Mouse (Mus musculus) fat pad, adult 2 months (tissue): Measurements from ENCODE around the gene Ccnl2.

Experiments
- DNase-seq: peaks from one replicate; pipeline ENCODE4 v3.0.0-alpha.2; 2011; ENCODE audit warnings: low read depth, low spot score; ENCODE audit errors: extremely low read depth

Gene Ccnl2

DNA sequence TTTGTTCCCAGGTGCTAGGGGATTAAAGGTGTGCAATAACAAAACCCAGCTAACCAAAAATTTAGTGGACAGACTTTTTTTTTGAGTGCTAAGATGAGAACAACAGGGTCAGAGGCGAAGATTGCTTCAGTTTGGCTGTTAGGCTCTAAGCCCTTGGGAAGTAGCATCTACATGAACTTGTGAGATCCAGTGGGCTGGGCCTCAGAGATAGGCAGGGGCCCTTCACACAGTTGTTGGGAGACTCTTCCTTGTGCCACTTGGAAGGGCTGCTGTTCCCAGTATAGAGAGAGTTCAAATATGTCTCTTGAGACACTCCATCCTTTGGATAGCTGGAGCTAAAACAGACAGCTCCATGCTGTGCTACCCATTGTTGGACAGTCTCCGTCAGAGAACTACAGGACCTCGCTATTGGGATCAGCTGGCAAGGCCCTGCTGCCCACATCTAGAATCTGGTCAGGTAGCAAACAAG is 22.2 kb upstream of the Ccnl2 start, which contains the start of gene Ankrd65:
TSS of gene Ankrd65 (plus strand) at position 419 of the 469 bp plus-strand sequence.
- DNase-seq = no peak

DNA sequence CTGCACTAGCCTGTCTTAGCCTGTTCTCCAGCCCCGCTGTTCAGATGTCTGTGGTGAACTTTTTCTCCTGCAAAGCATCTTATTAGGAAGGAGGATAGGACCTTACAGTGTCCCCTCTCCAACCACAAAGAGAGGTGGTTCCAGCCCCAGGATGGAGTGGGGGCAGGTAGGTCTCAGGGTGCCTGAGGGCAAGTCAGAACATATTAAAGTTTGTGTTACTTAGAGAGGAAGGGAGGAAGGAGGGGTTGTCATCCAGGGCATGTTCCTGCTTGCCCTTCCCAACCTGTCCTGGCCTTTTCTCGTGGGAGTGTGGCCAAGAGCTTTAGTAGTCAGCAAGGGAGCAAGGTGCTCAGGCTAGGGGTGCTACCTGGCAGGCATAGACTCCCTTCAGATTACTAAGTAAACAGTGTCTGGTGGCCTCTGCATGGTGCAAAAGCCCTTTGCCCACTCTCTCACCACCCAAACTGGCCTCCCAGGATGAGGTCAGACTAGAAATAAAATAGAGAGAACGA is 21.6 kb upstream of the Ccnl2 start:
- peak; percentile 75 for DNase-seq

DNA sequence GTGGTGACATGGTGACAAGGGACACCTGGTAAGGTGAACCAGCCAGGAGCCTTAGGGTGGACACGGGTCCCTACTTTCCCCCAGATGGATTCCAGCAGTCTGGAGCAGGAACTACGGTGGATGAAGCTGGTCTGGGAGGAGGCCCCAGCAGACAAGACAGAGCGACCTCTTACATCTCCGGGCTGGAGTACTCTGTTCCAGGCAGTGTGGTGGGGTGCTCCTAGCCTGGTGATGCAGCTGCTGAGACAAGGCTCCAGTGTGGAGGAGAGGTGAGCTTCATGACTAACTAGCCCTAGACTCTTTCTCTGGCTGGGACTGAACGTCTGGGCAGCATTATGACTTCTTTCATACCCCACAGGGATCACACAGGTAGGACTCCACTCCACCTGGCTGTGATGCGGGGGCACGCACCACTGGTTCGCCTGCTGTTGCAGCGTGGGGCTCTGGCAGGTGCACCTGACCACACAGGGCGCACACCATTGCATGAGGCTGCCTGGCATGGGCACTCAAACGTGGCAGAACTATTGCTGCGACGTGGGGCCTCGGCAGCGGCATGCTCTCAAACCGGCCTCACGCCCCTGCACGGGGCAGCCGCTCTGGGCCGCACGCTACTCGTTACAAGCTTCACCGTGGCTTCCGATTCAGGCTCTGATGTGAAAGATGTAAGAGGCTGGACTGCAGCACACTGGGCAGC is 20.9 kb upstream of the Ccnl2 start:
- DNase-seq = no peak

DNA sequence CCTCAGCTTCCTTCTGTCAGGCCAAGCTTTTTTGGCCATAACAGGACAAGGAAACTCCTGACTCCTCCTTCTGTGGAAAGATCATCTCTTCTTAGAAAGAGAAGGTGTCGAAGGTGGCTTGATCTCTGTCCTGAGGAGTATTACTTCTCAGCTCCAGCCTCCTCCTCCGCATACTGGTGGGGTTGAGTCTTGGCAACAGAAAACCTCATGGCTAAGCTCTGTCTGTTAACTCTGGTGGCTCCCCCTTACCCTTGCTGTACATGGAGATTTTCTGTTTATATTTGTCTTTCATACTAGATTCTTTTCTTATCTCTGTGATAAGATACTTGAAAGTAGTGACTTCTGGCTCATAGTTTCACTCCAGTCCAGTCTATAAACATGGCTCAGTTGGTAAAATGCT is 18.6 kb upstream of the Ccnl2 start:
- no peak for DNase-seq

DNA sequence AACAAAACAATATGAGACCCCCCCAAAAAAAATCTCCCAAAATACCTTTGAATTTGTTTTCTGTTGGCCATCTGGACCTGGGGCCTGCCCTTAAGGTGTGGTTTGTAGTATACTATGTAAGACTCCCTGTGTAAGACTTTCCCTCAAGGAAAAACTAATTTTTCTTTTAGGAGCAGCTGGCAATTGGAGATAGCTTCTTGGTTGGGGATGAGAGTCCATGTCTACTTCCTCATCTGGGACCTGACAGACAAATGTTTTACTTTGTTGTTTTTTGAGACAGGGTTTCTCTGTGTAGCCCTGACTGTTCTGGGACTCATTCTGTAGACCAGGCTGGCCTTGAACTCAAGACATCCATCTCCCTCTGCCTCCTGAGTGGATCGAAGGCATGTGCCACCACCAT is 10.2 kb upstream of the Ccnl2 start:
- DNase-seq = no peak

DNA sequence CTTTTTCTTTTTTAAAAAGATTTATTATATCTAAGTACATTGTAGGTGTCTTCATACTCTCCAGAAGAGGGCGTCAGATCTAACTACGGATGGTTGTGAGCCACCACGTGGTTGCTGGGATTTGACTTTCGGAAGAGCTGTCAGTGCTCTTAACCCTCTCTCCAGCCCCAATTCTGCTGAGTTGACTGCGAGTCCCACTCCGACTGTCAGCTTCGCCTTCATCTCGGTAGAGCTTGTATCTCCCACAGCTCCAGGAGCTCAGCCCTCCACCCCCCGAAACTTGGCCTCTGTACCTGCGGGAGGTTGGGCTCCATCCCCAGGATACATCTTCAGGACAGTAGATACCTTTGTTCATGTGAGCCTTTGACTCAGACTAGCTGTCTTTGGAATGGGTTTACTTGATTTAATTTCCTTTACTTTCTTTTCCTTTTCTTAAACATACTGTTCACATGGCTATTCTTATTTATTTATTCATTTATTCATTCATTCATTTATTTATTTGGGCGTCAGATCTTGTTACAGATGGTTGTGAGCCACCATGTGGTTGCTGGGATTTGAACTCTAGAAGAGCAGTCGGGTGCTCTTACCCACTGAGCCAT is 9.4 kb upstream of the Ccnl2 start, which contains the start of gene Mrpl20:
TSS of gene Mrpl20 (plus strand) at position 138 of the 599 bp plus-strand sequence.
- DNase-seq = no peak

DNA sequence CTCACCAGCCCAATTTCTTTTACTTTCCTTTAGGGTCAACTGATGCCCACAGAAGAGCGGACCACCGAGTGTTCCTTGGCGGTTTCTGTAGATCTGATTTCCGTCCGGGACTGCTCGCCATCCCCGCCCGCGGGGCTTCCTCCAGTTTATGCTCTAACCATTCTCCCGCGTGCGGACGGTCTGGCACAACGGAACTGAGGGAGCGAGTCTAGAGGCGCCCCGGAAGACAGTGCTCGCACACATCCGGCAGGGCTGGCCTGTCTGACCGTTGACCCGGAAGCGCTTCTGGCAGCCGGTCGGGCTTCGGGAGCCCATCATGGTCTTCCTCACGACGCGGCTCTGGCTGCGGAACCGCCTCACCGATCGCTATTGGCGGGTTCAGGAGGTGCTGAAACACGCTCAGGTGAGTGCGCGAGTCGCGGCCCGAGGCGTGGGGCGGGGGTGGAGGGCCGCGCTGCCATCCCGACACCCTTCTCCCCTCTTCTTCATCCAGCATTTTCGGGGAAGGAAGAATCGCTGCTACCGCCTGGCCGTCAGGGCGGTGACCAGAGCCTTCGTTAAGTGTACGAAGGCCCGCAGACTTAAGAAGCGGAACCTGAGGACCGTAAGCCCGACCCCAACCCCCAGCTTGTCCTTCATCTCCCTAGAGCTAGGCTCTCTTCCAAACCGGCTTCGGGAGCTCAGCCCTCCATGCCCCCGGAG is 8.8 kb upstream of the Ccnl2 start:
- DNase-seq = no peak

DNA sequence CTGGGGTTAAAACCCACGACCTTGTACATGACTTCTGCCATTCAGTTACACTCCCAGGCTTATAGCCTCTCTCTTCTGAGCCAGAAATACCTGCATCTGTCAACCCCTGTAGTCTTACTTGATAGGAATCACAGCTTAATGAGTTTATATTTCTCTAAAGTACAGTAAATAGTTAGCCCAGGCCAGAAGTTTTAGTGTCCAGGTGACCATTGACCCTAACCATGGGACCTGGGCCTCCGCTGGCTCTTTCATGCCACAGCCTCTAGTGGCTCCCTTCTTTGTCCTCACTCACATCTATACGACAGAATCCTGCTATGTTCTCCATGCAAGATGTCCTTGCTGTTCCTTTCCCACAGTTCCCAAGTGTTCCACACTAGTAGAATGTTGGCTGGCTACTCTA is 4.4 kb upstream of the Ccnl2 start:
- DNase-seq = no peak

DNA sequence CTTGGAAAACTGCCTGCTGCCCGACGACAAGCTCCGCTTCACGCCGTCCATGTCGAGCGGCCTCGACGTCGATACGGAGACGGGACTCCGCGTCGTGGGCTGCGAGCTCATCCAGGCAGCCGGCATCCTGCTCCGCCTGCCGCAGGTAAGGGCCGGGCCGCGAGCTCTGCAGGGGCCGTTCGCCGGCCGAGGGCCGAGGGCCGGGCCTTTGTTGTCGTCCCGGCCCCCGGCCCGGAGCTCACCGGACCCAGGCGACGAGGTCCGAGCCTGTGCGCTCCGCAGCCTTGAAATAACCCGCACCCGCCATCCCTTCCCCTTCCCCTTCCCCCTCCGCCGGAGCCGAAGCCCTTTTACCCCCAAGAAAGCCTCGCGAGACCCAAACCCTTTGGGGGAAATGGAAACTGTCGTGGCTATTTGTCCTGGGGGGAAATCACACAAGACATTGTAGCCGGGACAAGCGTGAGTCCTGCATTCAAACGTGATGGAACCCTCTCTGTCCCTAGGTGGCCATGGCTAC is 434 bp downstream of the Ccnl2 start:
- no peak for DNase-seq

DNA sequence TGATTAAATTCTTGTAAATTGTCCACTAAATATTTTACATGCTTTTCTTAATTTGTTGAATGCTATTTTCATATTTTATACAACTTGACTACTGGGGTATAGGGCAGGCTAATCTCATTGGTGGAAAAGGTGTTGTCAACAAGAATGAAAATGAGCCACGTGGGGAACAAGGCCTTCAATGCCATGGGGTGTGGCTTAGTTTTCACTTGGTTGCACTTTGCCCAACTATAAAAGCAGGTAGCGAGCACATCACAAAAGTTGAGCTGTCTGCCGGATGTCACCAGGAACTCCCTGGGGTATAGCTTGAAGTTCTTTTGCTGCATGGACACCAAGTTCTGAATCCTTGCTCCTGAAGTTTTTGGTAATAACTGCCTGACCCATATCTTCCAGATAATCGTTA is 5.2 kb downstream of the Ccnl2 start:
- DNase-seq = no peak

DNA sequence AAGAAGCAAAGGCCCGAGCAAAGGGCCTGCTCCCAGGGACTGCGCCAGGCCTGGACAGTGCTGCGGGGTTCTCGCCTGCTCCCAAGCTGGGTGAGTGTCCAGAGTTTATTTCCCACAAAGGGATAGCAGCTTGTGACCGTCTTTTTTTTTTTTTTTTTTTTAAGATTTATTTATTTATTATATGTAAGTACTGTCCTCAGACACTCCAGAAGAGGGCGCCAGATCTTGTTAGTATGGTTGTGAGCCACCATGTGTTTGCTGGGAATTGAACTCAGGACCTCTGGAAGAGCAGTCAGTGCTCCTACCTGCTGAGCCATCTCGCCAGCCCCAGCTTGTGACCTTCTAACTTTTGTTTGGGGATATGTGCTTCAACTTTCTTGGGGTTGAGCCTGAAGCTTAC is 8.7 kb downstream of the Ccnl2 start:
- no peak for DNase-seq

DNA sequence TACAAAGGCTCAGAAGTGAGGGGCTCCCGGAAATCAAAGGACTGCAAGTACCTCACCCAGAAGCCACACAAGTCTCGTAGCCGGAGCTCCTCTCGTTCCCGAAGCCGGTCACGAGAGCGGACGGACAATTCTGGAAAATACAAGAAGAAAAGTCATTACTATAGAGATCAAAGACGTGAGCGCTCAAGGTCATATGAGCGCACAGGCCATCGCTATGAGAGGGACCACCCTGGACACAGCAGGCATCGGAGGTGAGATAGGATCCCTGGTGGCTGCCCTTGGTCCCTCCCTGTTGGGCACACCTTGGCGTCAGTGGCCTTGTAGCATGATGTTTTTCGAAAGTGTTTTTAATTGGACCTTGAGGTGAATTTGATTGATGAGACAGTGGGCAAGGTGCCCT is 11.2 kb downstream of the Ccnl2 start:
- DNase-seq = no peak

DNA sequence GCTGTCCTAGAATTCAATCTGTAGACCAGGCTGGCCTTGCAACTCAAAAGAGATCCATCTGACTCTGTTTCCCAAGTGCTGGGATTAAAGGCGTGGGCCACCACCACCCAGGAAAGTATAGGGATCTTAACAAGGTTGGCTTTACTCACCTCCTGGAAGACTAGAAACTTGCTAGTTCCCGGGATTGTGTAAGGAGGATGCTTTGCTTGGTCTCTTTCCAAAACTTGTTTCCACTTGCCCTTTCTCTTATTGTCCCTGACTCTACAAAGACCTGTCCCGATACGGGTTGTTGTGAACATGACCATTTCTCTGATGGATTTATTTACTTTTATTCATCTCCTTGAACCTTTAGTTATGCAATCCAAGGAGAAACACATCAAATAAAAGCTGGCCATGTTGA is 17.6 kb downstream of the Ccnl2 start:
- DNase-seq = peak; percentile 95

DNA sequence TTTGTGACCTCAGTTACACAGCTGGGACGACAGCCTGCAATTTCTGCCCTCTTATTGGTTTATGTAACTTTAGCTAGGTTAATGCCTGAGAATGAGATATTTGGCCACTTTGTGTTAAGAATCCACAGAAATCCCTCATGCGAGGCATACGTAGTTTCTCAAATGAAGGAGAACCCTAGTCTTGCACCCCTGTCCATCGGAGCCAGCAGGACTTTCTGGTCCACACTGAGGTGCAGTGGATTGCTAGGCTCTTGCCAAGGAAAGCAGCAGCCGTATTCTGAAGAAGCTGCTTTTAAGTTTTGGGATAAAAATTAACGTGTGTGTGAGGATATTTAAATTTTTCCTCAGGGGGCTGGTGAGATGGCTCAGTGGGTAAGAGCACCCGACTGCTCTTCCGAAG is 18.3 kb downstream of the Ccnl2 start:
- DNase-seq = no peak

DNA sequence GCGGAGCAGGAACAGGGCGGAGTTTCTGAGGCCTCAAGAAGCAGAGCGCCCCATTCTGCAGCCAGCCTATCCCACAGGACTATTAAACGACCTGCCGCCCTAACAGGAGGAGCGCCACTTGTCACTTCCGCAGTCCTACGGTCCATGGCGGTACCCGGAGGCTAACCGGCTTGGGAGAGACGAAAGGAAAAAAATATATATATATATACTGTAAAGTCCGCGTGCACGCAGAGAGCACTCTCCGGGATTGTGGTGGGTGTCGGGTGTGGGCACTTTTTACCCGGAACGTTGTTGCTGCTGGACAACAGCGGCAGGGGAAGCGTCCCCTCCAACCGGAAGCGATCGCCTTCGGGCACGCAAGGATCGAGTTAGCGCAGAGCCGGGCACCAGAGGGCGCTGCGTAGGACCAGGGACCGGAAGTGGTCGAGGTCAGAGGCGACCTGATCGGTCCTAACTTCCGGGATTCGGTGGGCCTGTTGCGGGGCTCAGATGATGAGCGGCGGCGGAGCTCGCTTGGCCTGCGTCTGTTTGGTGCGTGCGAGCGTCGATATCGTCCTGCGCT is 19.0 kb downstream of the Ccnl2 start, which contains the start of gene Aurkaip1:
TSS of gene Aurkaip1 (plus strand) at position 68 of the 562 bp plus-strand sequence.
- peak; percentile 56 for DNase-seq

DNA sequence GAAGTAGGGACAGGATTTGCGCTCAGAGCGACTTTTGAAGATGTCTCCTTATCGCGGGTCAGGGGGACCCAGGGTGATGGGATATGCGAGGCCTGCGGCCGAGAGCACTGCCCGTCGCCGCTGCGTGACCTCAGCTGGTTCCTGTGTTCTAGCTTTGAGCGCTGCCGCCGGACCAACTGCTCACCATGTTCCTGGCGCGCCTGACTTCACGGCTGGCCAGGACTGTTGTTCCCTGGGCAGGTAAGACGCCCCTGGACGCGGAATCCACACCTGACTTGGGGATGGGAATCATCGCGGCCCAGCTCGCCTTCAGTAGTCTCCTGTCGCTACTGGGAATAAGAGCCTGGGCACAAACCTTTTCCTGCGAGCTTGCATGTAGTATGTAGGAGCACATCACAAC is 19.5 kb downstream of the Ccnl2 start:
- DNase-seq = no peak

DNA sequence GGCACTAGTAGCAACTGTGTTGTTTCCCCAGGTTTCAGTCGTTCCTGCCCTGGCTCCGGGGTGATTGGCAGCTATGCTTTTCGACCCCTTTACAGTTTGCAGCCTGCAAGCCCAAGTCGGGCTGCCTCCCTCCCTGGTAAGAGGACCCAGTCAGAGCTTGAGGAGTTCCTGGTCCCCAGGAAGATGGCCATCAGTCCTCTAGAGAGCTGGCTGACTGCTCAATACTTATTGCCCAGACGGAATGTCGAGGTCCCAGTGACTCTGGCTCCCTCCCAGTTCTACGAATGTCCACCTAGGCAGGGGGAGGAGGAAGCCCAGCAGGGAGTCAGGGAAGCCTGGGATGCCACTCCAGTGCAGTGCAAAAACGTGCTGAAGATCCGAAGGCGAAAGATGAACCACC is 20.0 kb downstream of the Ccnl2 start:
- no peak for DNase-seq

DNA sequence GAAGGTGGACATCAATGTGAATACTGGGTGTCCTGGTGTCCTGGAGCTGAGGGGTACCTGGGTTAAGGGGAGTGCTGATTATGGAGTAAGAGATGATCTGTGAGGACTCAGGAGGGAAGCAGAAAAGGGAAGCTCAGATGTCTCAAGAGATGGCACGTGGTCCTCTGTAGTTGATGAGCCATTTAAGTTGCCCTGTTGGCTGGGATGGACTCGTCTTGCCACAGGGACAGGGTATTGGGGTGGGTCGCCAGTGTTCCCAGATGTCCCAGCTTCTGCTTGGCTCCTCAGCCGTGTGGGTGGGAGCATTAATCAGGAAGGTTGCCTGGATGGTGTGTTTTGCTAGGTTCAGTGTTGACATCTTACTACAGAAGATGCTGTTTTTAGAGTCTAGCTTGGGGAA is 20.9 kb downstream of the Ccnl2 start:
- DNase-seq = no peak

DNA sequence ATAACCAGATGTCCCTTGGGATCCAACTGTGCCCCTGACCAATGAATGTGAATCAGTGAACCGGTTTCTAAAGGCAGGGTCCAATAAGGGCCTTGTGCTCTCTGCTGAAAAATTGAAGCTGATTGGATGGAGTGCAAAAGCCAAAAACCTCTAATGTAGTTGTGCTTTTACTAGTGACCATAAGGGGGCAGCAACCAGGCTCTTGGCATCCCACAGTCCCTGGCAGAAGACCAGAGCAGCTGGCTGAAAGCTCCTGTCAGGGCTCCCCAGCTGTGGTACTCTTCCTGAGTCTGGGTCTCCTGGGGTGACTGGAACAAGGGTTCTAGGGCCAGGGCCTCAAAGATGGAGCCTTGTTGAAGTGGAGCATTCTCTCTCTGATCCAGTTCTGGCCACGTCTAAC is 21.5 kb downstream of the Ccnl2 start:
- no peak for DNase-seq

DNA sequence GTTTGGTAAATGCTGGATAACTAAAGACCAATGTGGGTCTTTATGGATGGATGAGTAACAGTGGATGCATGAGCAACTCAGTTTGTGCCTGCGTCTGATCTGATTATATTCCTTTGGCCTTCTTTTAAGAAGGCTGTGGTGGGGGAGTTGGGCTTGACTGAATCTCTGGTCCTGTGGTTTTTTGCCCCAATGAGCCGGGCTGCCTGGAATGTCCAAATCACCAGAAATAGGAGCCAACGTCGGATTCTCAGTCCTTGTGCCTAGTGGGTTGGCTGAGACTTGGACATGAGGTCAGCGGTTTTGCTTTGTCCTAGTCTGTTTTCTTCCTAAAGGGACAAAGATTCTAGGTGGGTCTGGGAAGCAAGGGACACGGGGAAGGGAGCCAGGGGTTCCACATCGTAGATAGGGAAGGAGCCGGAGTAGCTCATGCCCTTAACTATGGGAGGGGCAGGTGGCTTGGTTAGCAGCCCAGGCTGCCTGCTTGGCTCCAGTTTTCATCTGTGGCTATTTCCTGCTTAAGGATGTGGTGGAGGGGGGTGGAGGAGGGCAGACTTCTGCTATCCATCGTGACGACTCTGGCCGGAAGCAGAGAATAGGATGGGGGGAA is 25.2 kb downstream of the Ccnl2 start:
- no peak for DNase-seq
